Mouse (Mus musculus): ENCODE data around the gene Gm10061.

The Gm10061 gene

GRCm38 (mm10) chr16:89150786-89151185 lies at the start of gene Gm10061:
Gm10061 (plus strand) TSS chr16:89151086.
- 96% methylated on average over 1 of the region's 1 CpGs for WGBS

- WGBS: 94% methylated on average over 1 of the region's 1 CpGs
Measured at GRCm38 (mm10) chr16:89140551-89140950, 10.3 kb upstream of the Gm10061 start, which contains the start of gene Gm6358. Gm6358 (plus strand) TSS chr16:89140851.

- 92% methylated on average over 4 of the region's 4 CpGs for WGBS
Measured at GRCm38 (mm10) chr16:89157652-89158051, 6.8 kb downstream of the Gm10061 start, which contains the start of gene Gm9789. Gm9789 (plus strand) TSS chr16:89157952.

GRCm38 (mm10) chr16:89169190-89169589 lies 18.3 kb downstream of the Gm10061 start, which contains the start of gene Gm7735:
Gm7735 (plus strand) TSS chr16:89169490.

GRCm38 (mm10) chr16:89174435-89174834 lies 23.5 kb downstream of the Gm10061 start, which contains the start of gene 1110057P08Rik:
1110057P08Rik (plus strand) TSS chr16:89174735.
- WGBS: 79% methylated on average over 2 of the region's 2 CpGs

GRCm38 (mm10) chr16:89188621-89189020 lies 37.7 kb downstream of the Gm10061 start:
- WGBS: 86% methylated on average over 4 of the region's 4 CpGs

All from cerebral cortex, adult 2 months (tissue).